Mouse (Mus musculus) megakaryocyte, embryonic 14.5 days (primary cell): ENCODE results near the gene Rasa3.

Experiments used
- FLI1 ChIP-seq: IDR thresholded peaks from 2 replicates; pipeline ENCODE4 v1.6.1; 2012; ENCODE audit warnings: low read length, inconsistent platforms, mixed read lengths
- GATA1 ChIP-seq: IDR thresholded peaks from 3 replicates; pipeline ENCODE4 v1.6.1; 2012; ENCODE audit warnings: mixed read lengths, low read length, inconsistent platforms, borderline replicate concordance

DNA sequence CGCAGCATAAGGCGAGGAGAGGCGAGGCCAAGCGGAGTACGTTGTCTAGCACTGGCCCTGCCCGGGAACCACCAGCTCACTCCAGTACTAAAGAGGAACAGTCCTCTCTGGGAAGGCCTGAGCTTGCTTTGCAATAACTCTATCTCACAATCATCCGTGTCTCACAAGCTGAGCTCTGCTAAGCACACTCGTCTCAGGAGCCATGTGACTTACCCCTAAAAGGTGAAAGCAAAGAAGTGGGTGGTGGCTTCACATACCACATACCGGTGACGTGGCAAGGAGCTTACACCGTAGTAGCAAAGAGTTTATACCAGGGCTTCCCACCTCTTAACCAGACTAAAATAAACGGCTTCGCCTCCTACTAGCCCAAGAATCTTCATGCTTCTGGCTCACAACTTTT lies 17.1 kb downstream of the Rasa3 start:
- TF ChIP-seq GATA1 (no peak), FLI1 (no peak)
